Mouse (Mus musculus) megakaryocyte, embryonic 14.5 days (primary cell): ENCODE data around the gene Med26.

Source experiments
- FLI1 ChIP-seq: IDR thresholded peaks from 2 replicates; pipeline ENCODE4 v1.6.1; 2012; ENCODE audit warnings: low read length, inconsistent platforms, mixed read lengths
- GATA1 ChIP-seq: IDR thresholded peaks from 3 replicates; pipeline ENCODE4 v1.6.1; 2012; ENCODE audit warnings: mixed read lengths, low read length, inconsistent platforms, borderline replicate concordance

- TF ChIP-seq GATA1: no peak
- TF ChIP-seq FLI1: no peak
Measured at GRCm38 (mm10) chr8:72485456-72486199, 62.4 kb downstream of the Med26 start.
